Mouse (Mus musculus) liver, adult 2 months (tissue): Measurements from ENCODE around the gene Myh10. TPM values are rescaled to one million over a fixed set of nuclear protein-coding genes. Genes with fewer than 3 reads are reported as not detected.

Source experiments
- DNase-seq: peaks from one replicate; pipeline ENCODE4 v3.0.0-alpha.2; 2011; ENCODE audit warnings: low read depth, low spot score; ENCODE audit errors: extremely low read depth
- H3K27ac ChIP-seq: fragments of 200-500 bp; replicated peaks from 2 replicates; pipeline ENCODE4 v1.5.1; 2012; ENCODE audit warnings: low read depth, mild to moderate bottlenecking, control low read depth, inconsistent platforms, low read length; ENCODE audit not compliant: insufficient read depth
- H3K27me3 ChIP-seq: fragments of 200-500 bp; 2 replicates; pipeline ENCODE4 v1.6.1; 2012; ENCODE audit warnings: mild to moderate bottlenecking, moderate library complexity, low read length, inconsistent platforms; ENCODE audit not compliant: control insufficient read depth, insufficient read depth
- H3K36me3 ChIP-seq: fragments of 200-500 bp; 2 replicates; pipeline ENCODE4 v1.6.1; 2012; ENCODE audit warnings: low read length, inconsistent platforms; ENCODE audit not compliant: control insufficient read depth, insufficient read depth
- H3K4me1 ChIP-seq: fragments of 200-500 bp; 2 replicates; pipeline ENCODE4 v1.6.1; 2011; ENCODE audit warnings: low read length; ENCODE audit not compliant: control insufficient read depth, insufficient read depth
- H3K4me3 ChIP-seq: fragments of 200-500 bp; 2 replicates; pipeline ENCODE4 v1.5.1; 2011; ENCODE audit warnings: low read depth, mild to moderate bottlenecking, control low read depth, low read length, moderate library complexity; ENCODE audit not compliant: insufficient read depth
- H3K79me2 ChIP-seq: fragments of 200-500 bp; 2 replicates; pipeline ENCODE4 v1.6.1; 2012; ENCODE audit warnings: inconsistent platforms, mild to moderate bottlenecking, low read length, moderate library complexity; ENCODE audit not compliant: control insufficient read depth, insufficient read depth
- H3K9ac ChIP-seq: fragments of 200-500 bp; 2 replicates; pipeline ENCODE4 v1.6.1; 2012; ENCODE audit warnings: low read depth, mild to moderate bottlenecking, control low read depth, inconsistent platforms, low read length
- CTCF ChIP-seq: fragments of 200-500 bp; IDR thresholded peaks from 2 replicates; pipeline ENCODE4 v1.5.1; 2011; ENCODE audit warnings: low read depth, low read length, control low read depth
- POLR2A ChIP-seq: fragments of 200-500 bp; IDR thresholded peaks from 2 replicates; pipeline ENCODE4 v1.6.1; 2011; ENCODE audit warnings: low read length, control low read depth; ENCODE audit not compliant: insufficient read depth; ENCODE audit errors: extremely low read depth
- WGBS: fragments of 180-500 bp; shearing (Covaris S2); methylation state at CpG from one replicate; pipeline ENCODE4 v1.1.7; 2018; 5-methylcytosine and 5-hydroxymethylcytosine counted together
- polyA plus RNA-seq: library from polyadenylated mRNA; depleted of rRNA; stranded (reverse); fragments of >200 nt; gene quantifications from 2 replicates; pipeline ENCODE4 v1.2.3, GENCODE M21; 2012
- total RNA-seq: library from RNA; depleted of rRNA; stranded (reverse); fragments of >200 nt; gene quantifications from 2 replicates; pipeline ENCODE4 v1.2.3, GENCODE M21; 2014

Myh10 gene
- total and polyA plus RNA-seq, 2 experiments = 4.4 to 7.5 TPM

DNA sequence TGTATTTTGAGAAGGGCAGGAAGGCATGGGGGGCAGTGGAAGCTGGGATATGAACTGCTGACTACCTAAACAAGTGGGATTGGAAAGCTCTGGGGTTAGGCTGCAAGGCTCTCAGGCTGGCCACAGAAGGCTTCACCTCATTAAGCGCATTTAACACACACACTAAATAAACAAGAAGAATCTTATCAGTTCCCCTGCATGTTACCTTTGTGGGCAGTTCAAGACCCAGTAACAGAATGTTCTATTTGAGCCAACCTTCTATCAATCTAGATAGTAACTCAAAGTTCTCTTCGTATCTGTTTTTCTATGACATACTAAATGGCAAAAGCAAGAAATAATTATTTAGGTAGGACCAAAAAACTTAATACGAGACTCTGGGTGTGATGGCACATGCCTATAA is 143.7 kb downstream of the Myh10 start:
- H3K9ac ChIP-seq = no peak overlapping the region
- no peak for TF ChIP-seq CTCF
- TF ChIP-seq POLR2A = no peak
- H3K4me3 ChIP-seq = no peak overlapping the region
- WGBS = 88% methylated on average over 3 of the region's 3 CpGs
- H3K79me2 ChIP-seq = no peaks in the 10 kb centered on the region; the same call in 1 of the 2 replicates
- H3K27me3 ChIP-seq = no peaks in the 10 kb centered on the region
- H3K27ac ChIP-seq = no peak overlapping the region
- H3K36me3 ChIP-seq = peaks cover 66% of the 10 kb centered on the region
- peaks cover 2% of the 10 kb centered on the region; the same call in 1 of the 2 replicates for H3K4me1 ChIP-seq
- DNase-seq = no peak

DNA sequence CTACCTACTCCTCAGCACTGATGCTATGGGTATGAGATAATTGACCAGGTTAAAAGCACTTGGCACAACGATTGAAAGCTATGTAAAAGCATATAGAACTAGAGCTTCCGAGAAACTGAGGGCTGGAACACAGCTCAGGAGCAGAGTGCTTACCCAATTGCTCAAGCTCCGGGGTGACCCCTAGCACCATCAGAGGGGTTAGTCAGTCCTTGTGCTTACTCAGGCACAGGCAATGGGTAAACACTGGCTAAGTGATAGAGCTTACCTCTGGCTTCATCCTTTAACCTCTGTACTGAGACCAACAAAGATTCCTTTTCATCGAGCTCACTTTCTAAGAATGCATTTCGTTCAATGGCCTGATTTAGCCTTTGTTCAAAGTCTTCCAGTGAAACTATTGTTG is 148.2 kb downstream of the Myh10 start:
- no peak overlapping the region for H3K9ac ChIP-seq
- 19% methylated on average over 5 of the region's 5 CpGs for WGBS
- no peak for TF ChIP-seq CTCF
- no peak for TF ChIP-seq POLR2A
- peaks cover 5% of the 10 kb centered on the region; the same call in 1 of the 2 replicates for H3K79me2 ChIP-seq
- H3K27me3 ChIP-seq = no peaks in the 10 kb centered on the region
- peak; percentile 76 for DNase-seq
- no peak overlapping the region for H3K27ac ChIP-seq
- H3K4me1 ChIP-seq = peaks cover 7% of the 10 kb centered on the region
- peaks cover 58% of the 10 kb centered on the region for H3K36me3 ChIP-seq
- H3K4me3 ChIP-seq = no peak overlapping the region

- Histone ChIP-seq H3K9ac (peak overlapping the region; percentile 44), H3K79me2 (peaks cover 32% of the 10 kb centered on the region), H3K27me3 (no peaks in the 10 kb centered on the region), H3K4me3 (peak overlapping the region; percentile 38; the same call in 1 of the 2 replicates), H3K4me1 (peaks cover 41% of the 10 kb centered on the region), H3K27ac (0 out of 2 replicates have a peak overlapping the region, but pooled peaks have one; percentile 25), H3K36me3 (no peaks in the 10 kb centered on the region; the same call in 1 of the 2 replicates)
- DNase-seq = peak; percentile 84
- no peak for TF ChIP-seq CTCF
- TF ChIP-seq POLR2A = no peak
- 27% methylated on average over 7 of the region's 7 CpGs for WGBS
These were observed 159.5 kb downstream of the Myh10 start for GRCm38 (mm10) chr11:68850862-68851261.

GRCm38 (mm10) chr11:68851644-68852485 is 160.5 kb downstream of the Myh10 start:
- peak; percentile 70 for DNase-seq
- H3K36me3 ChIP-seq = no peaks in the 10 kb centered on the region; the same call in 1 of the 2 replicates
- H3K4me1 ChIP-seq = peaks cover 33% of the 10 kb centered on the region
- under 1% methylated on average over 13 of the region's 13 CpGs for WGBS
- peaks cover 24% of the 10 kb centered on the region for H3K79me2 ChIP-seq
- H3K4me3 ChIP-seq = peak overlapping the region; percentile 75
- peak overlapping the region; percentile 93 for H3K9ac ChIP-seq
- H3K27me3 ChIP-seq = no peaks in the 10 kb centered on the region
- TF ChIP-seq POLR2A (no peak), CTCF (no peak)
- H3K27ac ChIP-seq = peak overlapping the region; percentile 93

GRCm38 (mm10) chr11:68852486-68852901 is 161.1 kb downstream of the Myh10 start:
- peaks cover 22% of the 10 kb centered on the region for H3K79me2 ChIP-seq
- no peaks in the 10 kb centered on the region; the same call in 1 of the 2 replicates for H3K36me3 ChIP-seq
- peak; percentile 62 for DNase-seq
- no peak for TF ChIP-seq CTCF
- TF ChIP-seq POLR2A = no peak; the same call in 1 of the 2 replicates
- no peaks in the 10 kb centered on the region for H3K27me3 ChIP-seq
- peak overlapping the region; percentile 93 for H3K9ac ChIP-seq
- WGBS = under 1% methylated on average over 36 of the region's 36 CpGs
- H3K27ac ChIP-seq = peak overlapping the region; percentile 93
- H3K4me3 ChIP-seq = peak overlapping the region; percentile 75
- peaks cover 32% of the 10 kb centered on the region for H3K4me1 ChIP-seq
